Mouse (Mus musculus): ENCODE measurements around the gene Gtf2f2. TPM values are rescaled to one million over a fixed set of nuclear protein-coding genes. Genes with fewer than 3 reads are reported as not detected.
A peak's percentile ranks its signal among the peaks of the same experiment; 100 is the strongest.

Gtf2f2 gene
- polyA plus RNA-seq, 1 experiment, result 0.58 TPM

GRCm38 (mm10) chr14:75849236-75849635 is 161.4 kb downstream of the Gtf2f2 start:
- peaks cover 70% of the 10 kb centered on the region for H3K36me3 ChIP-seq (ENCODE audit: control insufficient read depth)
- TF ChIP-seq TAL1 (IDR thresholded peaks at IDR 0.05; ENCODE audit: low read length) (no peak), GATA1 (IDR thresholded peaks at IDR 0.05; ENCODE audit: low read length) (no peak)
- peaks cover 31% of the 10 kb centered on the region for H3K4me1 ChIP-seq (ENCODE audit: control insufficient read depth)
- no peaks in the 10 kb centered on the region for H3K27me3 ChIP-seq (ENCODE audit: control insufficient read depth)
- no peak overlapping the region for H3K4me3 ChIP-seq (replicated peaks)
- no peaks in the 10 kb centered on the region for H3K9me3 ChIP-seq (ENCODE audit: control insufficient read depth, low read length)

DNA sequence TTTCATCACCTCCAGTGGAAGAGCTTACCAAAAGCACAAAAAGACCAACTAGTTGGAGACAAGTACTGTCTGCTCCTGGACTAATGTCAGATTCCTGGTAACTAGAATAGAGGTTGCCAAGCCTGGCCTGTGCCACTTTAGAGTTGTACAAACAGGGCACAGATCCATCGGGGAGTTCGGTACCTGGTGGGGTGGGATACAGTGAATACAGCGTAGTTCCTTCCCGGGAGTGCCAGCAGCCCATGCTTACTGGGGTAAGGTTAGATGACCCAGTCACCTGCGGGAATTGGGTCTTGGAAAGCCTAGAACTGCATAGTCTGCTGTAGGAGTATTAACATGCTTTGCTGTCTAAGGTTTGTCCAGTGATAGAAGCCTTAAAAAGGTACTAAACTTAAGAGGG is 162.2 kb downstream of the Gtf2f2 start:
- peaks cover 37% of the 10 kb centered on the region for H3K4me1 ChIP-seq (ENCODE audit: control insufficient read depth)

DNA sequence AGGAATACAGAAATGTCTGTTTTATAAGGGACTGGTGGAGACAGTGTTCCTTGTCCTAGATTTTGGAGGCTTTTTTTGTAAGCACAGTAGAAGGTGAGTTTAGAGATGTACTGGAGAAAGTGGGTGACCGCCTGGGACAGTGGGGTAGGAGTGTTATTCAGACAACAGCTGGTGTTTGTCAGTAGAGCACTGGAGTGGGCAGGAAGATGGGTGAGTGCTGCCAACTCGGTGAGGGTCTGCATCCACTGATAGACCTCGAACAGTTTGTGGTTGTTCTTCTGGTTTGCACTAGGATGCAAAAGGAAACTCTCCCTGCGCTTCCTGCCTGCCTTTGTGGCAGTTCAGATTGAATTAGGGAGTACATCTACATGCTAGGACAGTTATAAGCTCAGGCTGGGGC is 163.0 kb downstream of the Gtf2f2 start:
- H3K27me3 ChIP-seq (ENCODE audit: control insufficient read depth), result no peaks in the 10 kb centered on the region
- peak overlapping the region; percentile 88 for H3K4me3 ChIP-seq (replicated peaks)
- H3K36me3 ChIP-seq (ENCODE audit: control insufficient read depth), result peaks cover 69% of the 10 kb centered on the region
- no peaks in the 10 kb centered on the region for H3K9me3 ChIP-seq (ENCODE audit: control insufficient read depth, low read length)
- H3K4me1 ChIP-seq (ENCODE audit: control insufficient read depth), result peaks cover 45% of the 10 kb centered on the region
- TF ChIP-seq GATA1 (IDR thresholded peaks at IDR 0.05; ENCODE audit: low read length), result no peak
- no peak for TF ChIP-seq TAL1 (IDR thresholded peaks at IDR 0.05; ENCODE audit: low read length)

More for the DNA sequence above, 162.2 kb downstream of the Gtf2f2 start:
- Histone ChIP-seq H3K36me3 (ENCODE audit: control insufficient read depth) (peaks cover 70% of the 10 kb centered on the region), H3K9me3 (ENCODE audit: control insufficient read depth, low read length) (no peaks in the 10 kb centered on the region), H3K27me3 (ENCODE audit: control insufficient read depth) (no peaks in the 10 kb centered on the region), H3K4me3 (replicated peaks) (no peak overlapping the region)
- no peak for TF ChIP-seq TAL1 (IDR thresholded peaks at IDR 0.05; ENCODE audit: low read length)
- TF ChIP-seq GATA1 (IDR thresholded peaks at IDR 0.05; ENCODE audit: low read length), result no peak

Other genes with a start within 250 kb of the Gtf2f2 start
- gene Slc25a30, start 223.8 kb downstream of the Gtf2f2 start, polyA plus RNA-seq (2012), result 0.73 and 0.87 TPM in 2 replicates
- gene Tpt1, start 165.8 kb downstream of the Gtf2f2 start, polyA plus RNA-seq (2012), result 472 and 499 TPM in 2 replicates
- not detected in 2 replicates for gene Kctd4, start 55.9 kb downstream of the Gtf2f2 start, polyA plus RNA-seq (2012)
- 0.13 and 0.14 TPM in 2 replicates for gene Gpalpp1, start 99.9 kb upstream of the Gtf2f2 start, polyA plus RNA-seq (2012)
- 0.20 and 0.28 TPM in 2 replicates for gene Nufip1, start 100.0 kb upstream of the Gtf2f2 start, polyA plus RNA-seq (2012)

Measured in erythroblast, embryonic 14.5 days (primary cell).